Mouse (Mus musculus) left cerebral cortex, adult 8-10 months (tissue): ENCODE results near the gene Klhdc8a. TPM values are rescaled to one million over a fixed set of nuclear protein-coding genes. Genes with fewer than 3 reads are reported as not detected.
"Not testable (repeated sequence)": the region's sequence is repeated elsewhere in the genome, so short reads cannot be mapped to it uniquely, and the experiment has no call there.

Experiments
- DNase-seq, 2 experiments: peaks; one replicate each; pipeline ENCODE4 v3.0.0; 2022; ENCODE audit warnings: low spot score in 2 of 2
- total RNA-seq, 4 experiments: library from RNA; stranded (reverse); gene quantifications; 2 replicates each; pipeline ENCODE4 v1.2.4; 2022

Gene Klhdc8a
- 10 to 100 TPM; 12.3 to 15.1 (median 13.6) TPM for total RNA-seq

DNA sequence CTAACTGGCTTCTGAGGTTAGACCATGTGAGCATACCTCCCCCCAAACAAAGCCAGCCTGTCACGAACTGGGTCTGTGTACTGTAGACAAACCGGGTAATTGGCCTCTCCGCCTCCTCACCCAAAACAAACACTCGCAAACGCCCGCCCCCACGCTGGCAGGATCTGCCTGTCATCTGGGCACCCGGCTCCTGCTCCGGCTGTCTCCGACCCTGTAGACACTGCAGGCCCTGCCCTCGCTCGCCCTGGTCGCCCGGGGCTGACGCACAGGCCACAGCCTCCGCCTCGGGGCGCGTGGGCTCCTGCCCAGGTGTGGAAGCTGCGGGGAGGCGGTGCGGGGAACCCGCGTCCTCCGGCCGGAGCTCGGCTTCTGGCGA, at the start of gene Klhdc8a:
TSS of gene Klhdc8a (plus strand) at position 202 of the 376 bp plus-strand sequence.
- DNase-seq = peak; percentile 46 to 71

- no peak for DNase-seq
Observed at GRCm38 (mm10) chr1:132254467-132254866, 44.0 kb upstream of the Klhdc8a start.

- DNase-seq = no peak
Observed at GRCm38 (mm10) chr1:132260331-132260730, 38.1 kb upstream of the Klhdc8a start.

GRCm38 (mm10) chr1:132261058-132261457, 37.4 kb upstream of the Klhdc8a start:
- no peak for DNase-seq

GRCm38 (mm10) chr1:132263618-132264017, 34.8 kb upstream of the Klhdc8a start:
- no peak for DNase-seq

DNA sequence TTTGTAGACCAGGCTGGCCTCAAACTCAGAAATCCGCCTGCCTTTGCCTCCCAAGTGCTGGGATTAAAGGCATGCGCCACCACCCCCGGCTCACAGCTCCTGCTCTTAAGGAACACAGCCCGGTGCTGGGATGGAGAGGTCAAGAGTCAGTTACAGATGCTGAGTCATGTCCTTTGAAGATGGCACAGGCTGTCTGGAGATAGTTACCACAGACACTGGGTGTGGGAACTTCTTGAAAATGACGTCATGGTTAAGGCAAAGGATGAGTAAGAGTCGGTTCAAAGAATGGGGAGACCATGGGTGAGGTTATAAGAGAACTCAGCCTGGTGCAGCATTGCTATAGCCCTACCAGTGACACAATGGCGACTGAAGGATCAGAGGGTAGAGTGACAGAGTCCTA, 33.8 kb upstream of the Klhdc8a start:
- no peak for DNase-seq

DNA sequence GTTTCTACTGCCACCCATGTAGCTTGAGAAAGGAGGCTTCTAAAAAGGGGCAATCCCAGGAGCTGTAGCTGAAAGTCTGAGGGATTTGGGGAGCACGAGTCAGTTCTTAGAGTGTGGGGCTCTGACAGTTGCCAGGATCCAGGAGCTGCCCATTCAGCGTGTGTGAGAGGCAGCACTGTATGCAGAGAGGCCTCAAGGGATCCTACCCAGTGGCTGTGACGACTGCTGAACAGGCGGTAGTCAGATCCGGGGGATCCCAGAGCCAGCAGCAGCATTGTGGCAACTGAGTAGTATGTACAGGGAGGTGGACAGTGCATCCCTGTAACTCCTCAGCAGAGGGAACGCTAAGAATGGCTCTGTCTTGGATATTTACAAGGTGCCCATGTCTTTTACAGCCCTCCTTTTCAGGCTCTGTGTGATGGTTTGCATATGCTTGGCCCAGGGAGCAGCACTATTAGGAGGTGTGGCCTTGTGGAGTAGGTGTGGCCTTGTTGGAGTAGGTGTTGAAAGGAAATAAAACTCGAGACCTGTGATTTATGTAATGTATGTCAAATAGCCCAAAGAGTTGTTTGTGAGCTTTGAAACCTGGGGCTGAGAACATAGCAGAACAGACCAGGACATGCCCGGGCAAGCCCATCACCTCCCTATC, 33.1 kb upstream of the Klhdc8a start:
- no peak for DNase-seq

- no peak for DNase-seq
Observed at GRCm38 (mm10) chr1:132265936-132266335, 32.5 kb upstream of the Klhdc8a start.

DNA sequence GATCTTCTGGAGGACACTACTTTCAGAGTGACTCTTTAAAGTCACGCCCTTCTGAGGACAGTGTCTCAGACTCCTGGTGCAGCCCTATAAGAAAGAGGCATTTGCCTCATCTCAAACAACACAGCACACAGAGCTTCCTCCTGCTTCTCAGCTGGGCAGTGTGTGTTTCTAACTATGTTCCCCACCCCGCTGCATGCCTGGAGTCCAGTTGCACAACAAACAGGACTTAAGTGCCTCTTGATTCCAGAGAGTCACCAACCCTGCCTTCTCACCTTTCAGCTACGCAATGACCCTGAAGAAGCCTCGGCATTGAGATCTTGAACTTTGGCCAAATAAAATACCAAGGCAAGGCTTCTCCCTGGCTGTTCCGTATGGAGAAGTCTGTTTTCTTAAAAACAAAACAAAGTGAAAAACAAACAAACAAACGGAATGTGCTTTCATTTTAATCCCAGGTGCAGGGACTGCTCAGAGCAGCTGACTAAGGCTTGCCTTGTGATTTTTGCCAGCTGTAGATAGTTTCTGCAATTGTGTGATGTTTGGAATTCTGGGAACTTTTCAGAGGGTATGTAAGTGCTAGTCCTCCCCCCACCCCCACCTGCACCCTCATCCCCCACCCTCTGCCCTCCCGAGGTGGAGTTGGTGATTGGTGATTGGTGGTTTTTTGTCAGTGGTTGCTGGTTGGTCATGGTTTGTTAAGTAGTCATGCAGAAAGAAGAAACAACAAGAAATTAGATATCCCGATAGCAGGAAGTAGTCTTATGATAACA, 31.5 kb upstream of the Klhdc8a start:
- no peak for DNase-seq

- DNase-seq = peak in 1 of 2 experiments; percentile 22
Observed at GRCm38 (mm10) chr1:132267959-132268358, 30.5 kb upstream of the Klhdc8a start.

DNA sequence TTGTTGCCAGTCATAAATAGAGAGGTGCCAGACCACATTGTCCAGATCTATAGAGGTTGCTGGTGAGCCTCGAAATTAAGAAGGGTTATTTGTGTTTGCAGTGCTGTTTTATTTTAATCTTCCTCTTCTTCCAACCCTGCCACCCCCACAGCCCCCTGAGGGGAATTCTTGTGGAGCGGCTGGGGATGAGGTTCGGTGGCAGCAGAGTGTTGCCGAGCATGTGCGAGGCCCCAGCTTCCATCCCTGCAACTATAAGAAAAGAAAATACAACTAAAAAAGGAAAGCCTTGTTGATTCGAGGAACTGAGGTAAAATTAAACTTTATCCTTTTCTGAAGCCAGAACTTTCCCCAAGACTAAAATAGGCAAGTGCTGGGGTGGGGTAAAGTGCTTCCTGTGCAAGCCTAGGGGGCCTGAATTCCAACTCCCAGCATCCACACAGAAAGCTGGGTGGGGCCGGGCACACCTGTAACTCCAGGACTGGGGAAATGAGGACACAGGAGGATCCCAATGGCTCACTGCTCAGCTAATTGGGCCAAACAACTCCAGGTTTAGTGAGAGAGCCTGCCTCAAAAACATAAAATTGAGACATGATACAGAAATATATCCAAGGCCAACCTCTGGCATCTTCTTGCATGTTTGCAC, 29.9 kb upstream of the Klhdc8a start:
- no peak for DNase-seq

DNA sequence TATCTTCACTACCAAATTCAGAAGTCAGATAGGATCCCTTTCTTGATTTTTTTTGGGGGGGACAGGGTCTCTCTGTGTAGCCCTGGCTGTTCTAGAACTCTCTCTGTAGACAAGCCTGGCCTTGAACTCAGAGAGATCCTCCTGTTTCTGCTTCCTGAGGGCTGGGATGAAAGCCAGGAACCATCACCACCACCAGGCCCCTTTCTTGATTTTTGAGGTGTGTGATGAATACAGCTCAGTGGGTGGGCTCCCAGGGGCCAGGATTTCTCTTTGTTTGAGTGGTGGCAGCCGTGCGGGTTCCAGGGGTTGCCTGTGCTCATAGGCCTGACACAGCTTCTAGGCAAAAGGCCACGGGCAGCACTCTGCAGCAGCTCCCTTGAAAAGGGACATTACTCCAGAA, 27.2 kb upstream of the Klhdc8a start:
- no peak for DNase-seq

DNA sequence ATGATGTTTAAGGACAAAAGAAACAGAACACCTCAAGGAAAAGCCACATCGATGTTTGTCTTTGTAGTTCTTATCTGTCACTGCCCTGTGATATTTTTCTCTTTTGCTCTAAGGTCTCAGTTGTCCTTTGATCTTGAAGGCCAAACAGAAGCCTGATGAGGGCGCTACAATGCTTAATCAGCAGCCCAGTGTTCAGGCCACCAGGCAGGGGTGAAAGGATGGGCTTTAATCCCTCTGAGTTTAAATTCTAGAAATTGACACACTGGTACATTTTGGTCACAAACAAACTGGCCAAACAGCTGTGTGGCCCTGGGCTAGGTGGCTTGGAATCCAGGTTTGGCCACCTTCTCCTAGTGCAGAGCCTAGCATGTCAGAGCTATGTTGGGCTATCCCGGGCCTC, 21.7 kb upstream of the Klhdc8a start:
- no peak for DNase-seq

GRCm38 (mm10) chr1:132277124-132277523, 21.3 kb upstream of the Klhdc8a start:
- DNase-seq = no peak

DNA sequence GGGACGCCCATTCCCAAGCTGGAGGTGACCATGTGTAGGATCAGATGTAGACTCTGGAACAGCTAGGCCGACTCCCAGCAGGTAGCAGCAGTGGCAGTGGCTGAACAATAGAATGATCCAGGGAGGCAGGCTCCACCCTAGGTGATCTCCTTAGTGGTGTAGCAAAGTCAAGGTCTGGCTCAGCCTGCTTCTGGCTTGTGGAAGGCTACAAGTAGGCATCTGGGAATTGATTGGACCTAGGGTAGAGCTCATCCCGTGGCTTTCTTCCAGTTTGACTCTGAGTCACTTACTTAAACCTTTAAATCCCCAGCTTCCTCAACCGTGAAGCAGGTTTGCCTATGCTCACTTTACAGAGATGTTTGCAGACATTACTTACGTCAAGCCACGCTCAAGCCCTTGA, 17.8 kb upstream of the Klhdc8a start:
- DNase-seq = not testable (repeated sequence)

DNA sequence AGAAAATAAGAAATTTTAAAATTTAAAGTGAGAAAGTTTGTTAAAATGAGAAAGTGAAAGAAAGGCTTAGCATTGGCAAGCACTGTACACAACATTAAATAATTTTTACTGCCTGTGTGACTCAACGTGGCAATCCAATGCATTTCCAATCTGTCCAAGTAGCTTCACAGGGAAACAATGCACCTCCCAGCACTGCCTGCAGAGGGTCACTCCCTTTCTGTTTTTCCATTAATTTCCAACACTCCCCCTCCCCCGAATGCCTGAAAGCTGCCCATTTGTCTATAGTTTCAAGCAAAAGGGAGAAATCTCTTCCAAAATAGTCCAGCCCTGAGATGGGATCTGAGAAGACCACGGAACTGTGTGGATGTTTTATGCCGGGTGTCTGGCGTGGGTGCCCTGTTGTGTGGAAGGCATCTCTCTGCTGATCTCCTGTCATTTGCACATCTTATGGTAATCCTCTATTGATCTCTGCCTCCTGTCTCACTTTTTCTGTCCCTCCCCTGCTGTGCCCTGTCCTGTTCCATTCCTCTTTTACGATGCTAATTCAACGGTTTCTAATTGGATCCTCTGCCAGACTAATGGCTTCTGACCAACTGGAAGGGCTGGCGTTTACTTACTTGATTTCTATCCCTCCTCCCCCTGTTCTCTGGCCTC, 16.8 kb upstream of the Klhdc8a start:
- no peak for DNase-seq

GRCm38 (mm10) chr1:132282177-132282536, 16.3 kb upstream of the Klhdc8a start:
- no peak for DNase-seq

- no peak for DNase-seq
Observed at GRCm38 (mm10) chr1:132283018-132283417, 15.4 kb upstream of the Klhdc8a start.

- DNase-seq = no peak
Observed at GRCm38 (mm10) chr1:132286735-132287134, 11.7 kb upstream of the Klhdc8a start.

- DNase-seq = no peak
Observed at GRCm38 (mm10) chr1:132287445-132287844, 11.0 kb upstream of the Klhdc8a start.

GRCm38 (mm10) chr1:132287991-132288451, 10.4 kb upstream of the Klhdc8a start:
- DNase-seq = no peak

DNA sequence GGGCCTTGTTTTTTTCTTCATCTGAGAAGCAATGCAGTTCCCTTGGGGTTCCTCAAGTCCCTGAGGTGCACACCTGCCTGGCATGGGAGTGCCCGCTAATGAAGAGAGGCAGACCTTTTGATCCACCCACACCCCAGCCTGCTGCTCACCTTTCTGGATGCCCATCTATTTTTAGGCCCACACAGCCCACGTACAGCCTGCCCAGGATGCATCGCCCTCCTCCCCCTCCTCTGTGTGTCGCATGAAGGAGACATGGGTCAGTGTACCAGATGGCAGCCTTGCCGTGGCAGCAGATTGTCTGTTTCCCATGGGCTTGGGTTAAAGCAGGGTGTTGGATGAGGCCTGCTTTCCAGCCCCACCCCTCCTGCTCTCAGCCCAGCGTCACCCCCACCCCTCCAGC, 8.5 kb upstream of the Klhdc8a start:
- peak in 1 of 2 experiments; percentile 42 for DNase-seq
